Mouse (Mus musculus): Measurements from ENCODE around the gene 4932415D10Rik.

DNA sequence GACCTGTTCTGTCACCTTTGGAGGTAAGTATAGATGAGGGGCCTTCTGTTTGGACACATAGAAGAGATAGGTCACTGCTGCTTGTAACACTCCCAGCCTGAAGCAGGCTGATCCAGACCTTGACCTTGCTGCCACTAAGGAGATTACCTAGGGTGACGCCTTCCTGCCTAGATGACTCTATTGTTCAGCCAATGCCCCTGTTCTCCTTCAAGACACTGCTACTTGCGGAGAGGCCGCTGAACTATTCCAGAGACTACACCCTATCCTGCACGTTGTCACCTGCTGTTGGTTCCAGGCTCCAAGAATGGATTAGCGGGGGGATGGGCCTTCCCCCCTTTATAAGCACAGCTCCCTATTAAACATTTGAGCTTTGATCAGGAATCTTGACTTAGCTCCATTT lies 13.4 kb upstream of the 4932415D10Rik start:
- TF ChIP-seq CTCF (IDR thresholded peaks at IDR 0.05; ENCODE audit: insufficient read depth, low read depth, low read length) (no peak), POLR2A (IDR thresholded peaks at IDR 0.05; ENCODE audit: insufficient read depth, low read depth, low read length) (no peak)
